Mouse (Mus musculus): ENCODE data around the gene Esyt1. TPM values are rescaled to one million over a fixed set of nuclear protein-coding genes. Genes with fewer than 3 reads are reported as not detected.
"Not testable (repeated sequence)": the region's sequence is repeated elsewhere in the genome, so short reads cannot be mapped to it uniquely, and the experiment has no call there.

Esyt1 gene
- polyA plus RNA-seq, 1 experiment, result 97.2 TPM

- DNase-seq, result peak; percentile 89
- TF ChIP-seq CTCF (IDR thresholded peaks at IDR 0.05; ENCODE audit: insufficient read depth, low read length) (no peak), POLR2A (IDR thresholded peaks at IDR 0.05; ENCODE audit: borderline replicate concordance, extremely low read depth, low read depth, low read length) (peak; percentile 99)
- under 1% methylated on average over 31 of the region's 31 CpGs for WGBS
- H3K4me1 ChIP-seq (ENCODE audit: control insufficient read depth, insufficient read depth, low read length), result peaks cover 2% of the 10 kb centered on the region
- peak within 1 kb of the TSS; percentile 69 for H3K4me3 ChIP-seq (replicated peaks; ENCODE audit: extremely low read depth, low read depth, low read length)
These were observed 23.4 kb upstream of the Esyt1 start, which contains the start of gene Rpl41 for GRCm38 (mm10) chr10:128548947-128549681. Rpl41 (minus strand) TSS chr10:128549305.

DNA sequence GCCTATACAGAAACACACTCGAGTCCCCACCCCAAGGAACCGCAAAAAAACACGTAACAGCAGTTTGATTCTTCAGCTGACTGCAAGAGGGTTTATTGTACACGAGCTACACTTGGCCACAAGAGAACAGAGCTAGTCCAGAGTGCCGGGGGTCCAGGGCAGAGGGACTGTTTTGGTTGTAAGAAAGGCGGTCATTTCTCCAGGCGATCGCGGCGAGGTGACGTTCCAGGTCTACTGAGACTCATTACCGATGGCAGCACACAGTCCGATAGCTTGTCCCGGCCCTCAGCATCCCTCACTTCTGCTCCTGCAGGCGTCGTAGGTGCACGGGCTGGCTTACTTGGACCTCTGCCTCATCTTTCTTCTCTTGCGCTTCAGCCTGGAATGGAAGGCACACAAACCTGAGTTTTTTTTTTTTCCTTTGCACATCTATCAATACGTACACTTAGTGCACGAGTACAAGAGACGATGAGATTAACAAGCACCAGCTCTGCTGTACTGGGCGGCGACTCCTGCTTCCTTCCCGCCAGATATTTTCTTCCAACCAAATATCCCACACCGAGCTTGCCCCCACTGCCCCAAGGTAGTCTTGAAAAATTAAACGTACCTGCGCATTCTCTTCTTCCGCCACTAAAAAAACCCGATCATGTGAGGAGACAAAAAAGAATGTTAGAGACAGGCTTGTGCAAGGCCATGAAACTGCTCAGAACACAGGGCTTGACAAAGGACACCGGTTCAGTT is 22.6 kb upstream of the Esyt1 start:
- peak; percentile 27 for DNase-seq
- peak overlapping the region; percentile 86 for H3K4me3 ChIP-seq (replicated peaks; ENCODE audit: extremely low read depth, low read depth, low read length)
- WGBS, result 3% methylated on average over 30 of the region's 30 CpGs
- not testable (repeated sequence) for H3K4me1 ChIP-seq (ENCODE audit: control insufficient read depth, insufficient read depth, low read length)

GRCm38 (mm10) chr10:128547361-128548032 is 21.8 kb upstream of the Esyt1 start, which contains the start of gene Zc3h10:
Zc3h10 (minus strand) TSS chr10:128547774.
- TF ChIP-seq CTCF (IDR thresholded peaks at IDR 0.05; ENCODE audit: insufficient read depth, low read length) (no peak; the same call in 1 of the 2 replicates), POLR2A (IDR thresholded peaks at IDR 0.05; ENCODE audit: borderline replicate concordance, extremely low read depth, low read depth, low read length) (peak; percentile 57)
- WGBS, result under 1% methylated on average over 48 of the region's 50 CpGs
- Histone ChIP-seq H3K4me3 (replicated peaks; ENCODE audit: extremely low read depth, low read depth, low read length) (peak within 1 kb of the TSS; percentile 86), H3K4me1 (ENCODE audit: control insufficient read depth, insufficient read depth, low read length) (peaks cover 2% of the 10 kb centered on the region)
- peak; percentile 89 for DNase-seq

GRCm38 (mm10) chr10:128546787-128547186 is 21.1 kb upstream of the Esyt1 start:
- DNase-seq, result no peak
- 9% methylated on average over 7 of the region's 7 CpGs for WGBS
- Histone ChIP-seq H3K4me1 (ENCODE audit: control insufficient read depth, insufficient read depth, low read length) (peaks cover 2% of the 10 kb centered on the region), H3K4me3 (replicated peaks; ENCODE audit: extremely low read depth, low read depth, low read length) (peak overlapping the region; percentile 70)
- TF ChIP-seq POLR2A (IDR thresholded peaks at IDR 0.05; ENCODE audit: borderline replicate concordance, extremely low read depth, low read depth, low read length) (no peak), CTCF (IDR thresholded peaks at IDR 0.05; ENCODE audit: insufficient read depth, low read length) (no peak)

- TF ChIP-seq POLR2A (IDR thresholded peaks at IDR 0.05; ENCODE audit: borderline replicate concordance, extremely low read depth, low read depth, low read length), result no peak
- no peak for TF ChIP-seq CTCF (IDR thresholded peaks at IDR 0.05; ENCODE audit: insufficient read depth, low read length)
- Histone ChIP-seq H3K4me3 (replicated peaks; ENCODE audit: extremely low read depth, low read depth, low read length) (peak overlapping the region; percentile 36), H3K4me1 (ENCODE audit: control insufficient read depth, insufficient read depth, low read length) (peaks cover 2% of the 10 kb centered on the region)
- no peak for DNase-seq
- 5% methylated on average over 4 of the region's 4 CpGs for WGBS
These were observed 20.7 kb upstream of the Esyt1 start for GRCm38 (mm10) chr10:128546361-128546760.

GRCm38 (mm10) chr10:128545570-128545898 is 19.9 kb upstream of the Esyt1 start:
- H3K4me3 ChIP-seq (replicated peaks; ENCODE audit: extremely low read depth, low read depth, low read length), result no peak overlapping the region
- no peak for TF ChIP-seq POLR2A (IDR thresholded peaks at IDR 0.05; ENCODE audit: borderline replicate concordance, extremely low read depth, low read depth, low read length)
- no peak for TF ChIP-seq CTCF (IDR thresholded peaks at IDR 0.05; ENCODE audit: insufficient read depth, low read length)
- WGBS, result 83% methylated on average over 3 of the region's 3 CpGs
- no peak for DNase-seq
- H3K4me1 ChIP-seq (ENCODE audit: control insufficient read depth, insufficient read depth, low read length), result peaks cover 2% of the 10 kb centered on the region

GRCm38 (mm10) chr10:128544674-128545569 is 19.3 kb upstream of the Esyt1 start:
- Histone ChIP-seq H3K4me1 (ENCODE audit: control insufficient read depth, insufficient read depth, low read length) (peaks cover 2% of the 10 kb centered on the region), H3K4me3 (replicated peaks; ENCODE audit: extremely low read depth, low read depth, low read length) (no peak overlapping the region)
- 93% methylated on average over 37 of the region's 37 CpGs for WGBS
- TF ChIP-seq POLR2A (IDR thresholded peaks at IDR 0.05; ENCODE audit: borderline replicate concordance, extremely low read depth, low read depth, low read length), result no peak
- TF ChIP-seq CTCF (IDR thresholded peaks at IDR 0.05; ENCODE audit: insufficient read depth, low read length), result no peak
- no peak for DNase-seq

GRCm38 (mm10) chr10:128544151-128544657 is 18.5 kb upstream of the Esyt1 start:
- no peak for DNase-seq
- Histone ChIP-seq H3K4me1 (ENCODE audit: control insufficient read depth, insufficient read depth, low read length) (peaks cover 2% of the 10 kb centered on the region), H3K4me3 (replicated peaks; ENCODE audit: extremely low read depth, low read depth, low read length) (no peak overlapping the region)
- WGBS, result 95% methylated on average over 15 of the region's 15 CpGs
- TF ChIP-seq CTCF (IDR thresholded peaks at IDR 0.05; ENCODE audit: insufficient read depth, low read length) (no peak), POLR2A (IDR thresholded peaks at IDR 0.05; ENCODE audit: borderline replicate concordance, extremely low read depth, low read depth, low read length) (no peak)
